Comparison of ENCODE assay signal across 9 mouse cellular contexts in the genomic region with DNA sequence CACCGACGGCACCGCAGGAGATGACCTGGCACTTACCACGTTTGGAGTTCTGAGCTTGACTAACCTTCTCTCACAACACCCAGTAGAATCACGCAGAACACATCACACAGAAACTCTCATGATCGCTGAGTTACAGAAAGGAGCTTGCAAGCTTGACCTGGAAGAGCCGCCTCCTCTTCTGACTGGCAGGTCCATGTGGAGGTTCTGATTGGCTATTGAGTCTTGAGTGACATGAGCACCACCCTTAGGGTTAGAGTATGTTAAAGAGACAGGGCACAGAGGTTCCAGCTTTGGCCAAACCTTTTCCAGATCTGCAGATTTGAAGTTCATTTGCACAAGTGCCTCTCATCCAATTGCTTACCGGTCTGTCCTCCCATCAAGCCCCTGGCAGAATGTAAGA. TPM values are rescaled to one million over a fixed set of nuclear protein-coding genes. Genes with fewer than 3 reads are reported as not detected.
DNase-seq lines count a peak whose midpoint lies in the region; ATAC-seq lines count a peak whose summit lies in the region.
"Not testable (repeated sequence)": the region's sequence is repeated elsewhere in the genome, so short reads cannot be mapped to it uniquely, and the experiment has no call there.
"Had no signal": no experiment of that assay in that cellular context is flagged by ENCODE, and none has a peak within 500 bp of the region (broad histone marks: within the 10 kb centered on the region; RNA-seq: fewer than 3 reads in every experiment).

Gm4631 (minus strand) TSS at position 101 of the 400 bp plus-strand sequence.

- not testable (repeated sequence) for H3K4me3 ChIP-seq in embryonic facial prominence, embryonic 10.5 days; heart, embryonic 14.5 days (ENCODE audit: control insufficient read depth in 1 of 2, insufficient read depth in 1 of 2, low read depth in 1 of 2, low read length in 2 of 2); intestine, embryonic 15.5 days (replicated peaks); lung, embryonic 16.5 days (ENCODE audit: low read length); neural tube, embryonic 15.5 days (replicated peaks)

- not testable (repeated sequence) for ATAC-seq in heart, embryonic 14.5 days (ENCODE audit: insufficient number of reproducible peaks, insufficient read depth, low FRiP score, low read depth); intestine, embryonic 15.5 days; lung, embryonic 16.5 days (ENCODE audit: low read depth); neural tube, embryonic 15.5 days (ENCODE audit: low FRiP score)

- not testable (repeated sequence) for H3K9ac ChIP-seq in heart, embryonic 14.5 days (ENCODE audit: low read length); intestine, embryonic 15.5 days; lung, embryonic 16.5 days (ENCODE audit: low read length); neural tube, embryonic 15.5 days (replicated peaks)

- H3K27ac ChIP-seq in embryonic facial prominence, embryonic 10.5 days (replicated peaks); heart, embryonic 14.5 days (replicated peaks in 1 of 2; ENCODE audit: control insufficient read depth in 1 of 2, insufficient read depth in 1 of 2, low read depth in 2 of 2, low read length in 2 of 2); intestine, embryonic 15.5 days; lung, embryonic 16.5 days (ENCODE audit: low read length); neural tube, embryonic 15.5 days (replicated peaks): not testable (repeated sequence)

- not testable (repeated sequence) for H3K4me1 ChIP-seq in embryonic facial prominence, embryonic 10.5 days; heart, embryonic 14.5 days (ENCODE audit: control insufficient read depth in 2 of 2, insufficient read depth in 2 of 2, low read length in 2 of 2); intestine, embryonic 15.5 days (replicated peaks); lung, embryonic 16.5 days (replicated peaks; ENCODE audit: control insufficient read depth, insufficient read depth, low read length); neural tube, embryonic 15.5 days

- no CpG with 5 or more reads among the region's 8 CpGs for WGBS in embryonic facial prominence, embryonic 10.5 days
- WGBS in heart, embryonic 14.5 days = no CpG with 5 or more reads among the region's 8 CpGs
- WGBS in intestine, embryonic 15.5 days = no CpG with 5 or more reads among the region's 8 CpGs
- WGBS in lung, embryonic 16.5 days = no CpG with 5 or more reads among the region's 8 CpGs
- WGBS in neural tube, embryonic 15.5 days = no CpG with 5 or more reads among the region's 8 CpGs

- not testable (repeated sequence) for H3K27me3 ChIP-seq in embryonic facial prominence, embryonic 10.5 days (replicated peaks; ENCODE audit: low read depth, poor library complexity, severe bottlenecking); heart, embryonic 14.5 days (ENCODE audit: control insufficient read depth, insufficient read depth, low read length); intestine, embryonic 15.5 days (replicated peaks); lung, embryonic 16.5 days (ENCODE audit: control insufficient read depth, insufficient read depth, low read depth, low read length); neural tube, embryonic 15.5 days (replicated peaks)

- H3K36me3 ChIP-seq in embryonic facial prominence, embryonic 10.5 days (replicated peaks); heart, embryonic 14.5 days (ENCODE audit: control insufficient read depth, insufficient read depth, low read length); intestine, embryonic 15.5 days; lung, embryonic 16.5 days (ENCODE audit: control insufficient read depth, insufficient read depth, low read length); neural tube, embryonic 15.5 days: not testable (repeated sequence)

- not testable (repeated sequence) for H3K4me2 ChIP-seq in heart, embryonic 14.5 days (ENCODE audit: low read length); intestine, embryonic 15.5 days (replicated peaks); lung, embryonic 16.5 days (ENCODE audit: low read depth, low read length); neural tube, embryonic 15.5 days

- H3K9me3 ChIP-seq in embryonic facial prominence, embryonic 10.5 days; heart, embryonic 14.5 days (ENCODE audit: control insufficient read depth, low read length); intestine, embryonic 15.5 days; lung, embryonic 16.5 days (ENCODE audit: control insufficient read depth, low read length); neural tube, embryonic 15.5 days (replicated peaks): not testable (repeated sequence)

- DNase-seq in adrenal gland, adult 18-20 months (ENCODE audit: low spot score in 2 of 2); embryonic facial prominence, embryonic 10.5 days (ENCODE audit: low spot score); gastrocnemius, adult 18-20 months (ENCODE audit: low spot score); left cerebral cortex, adult 8-10 months (ENCODE audit: low spot score in 2 of 2): not testable (repeated sequence)

RNA-seq across cellular contexts. Expression of gene Gm4631, which starts in this region (rescaled TPM):
- total RNA-seq in adrenal gland, adult 18-20 months (2021) = 10 to 100 TPM; 35.6 to 48.5 TPM
- 22.0 and 23.5 TPM in 2 replicates for polyA plus RNA-seq in embryonic facial prominence, embryonic 10.5 days (2016; fragmentation: Nextera tagmentation; extraction: Ambion mirVana)
- total RNA-seq in gastrocnemius, adult 18-20 months (2021) = 10 to 100 TPM; 37.4 to 43.7 TPM
- polyA plus RNA-seq in heart, embryonic 14.5 days (2014; fragmentation: Nextera tagmentation; extraction: Ambion mirVana) = 12.9 and 14.4 TPM in 2 replicates
- 14.5 and 14.9 TPM in 2 replicates for polyA plus RNA-seq in intestine, embryonic 15.5 days (2015; fragmentation: Nextera tagmentation; extraction: Ambion mirVana)
- 10 to 100 TPM; 55.3 to 66.2 (median 60.6) TPM for total RNA-seq in left cerebral cortex, adult 8-10 months (2022)
- 19.4 and 19.7 TPM in 2 replicates for polyA plus RNA-seq in lung, embryonic 16.5 days (2015; fragmentation: Nextera tagmentation; extraction: Ambion mirVana)
- polyA plus RNA-seq in neural tube, embryonic 15.5 days (2015; fragmentation: Nextera tagmentation; extraction: Ambion mirVana) = 16.9 and 17.0 TPM in 2 replicates
- polyA plus RNA-seq: erythroblast, embryonic 14.5 days had no signal
